Mouse (Mus musculus) midbrain, postnatal 0 days (tissue): Measurements from ENCODE around the gene Camk2d. TPM values are rescaled to one million over a fixed set of nuclear protein-coding genes. Genes with fewer than 3 reads are reported as not detected.

Experiments
- ATAC-seq: fragments of 200-750 bp; cut with Nextera tagmentation; 2 replicates; pipeline ENCODE4 v1.8.0; 2017; ENCODE audit warnings: moderate number of reproducible peaks, mild to moderate bottlenecking, moderate TSS enrichment, moderate library complexity; ENCODE audit not compliant: low FRiP score
- DNase-seq: peaks from one replicate; pipeline ENCODE4 v3.0.0-alpha.2; 2015; ENCODE audit warnings: low spot score
- H3K27ac ChIP-seq: fragments of 300-500 bp; sonication (generic); 2 replicates; pipeline ENCODE4 v1.5.1; 2014; ENCODE audit warnings: low read depth, mild to moderate bottlenecking, low read length, mixed read lengths
- H3K27me3 ChIP-seq: fragments of 300-500 bp; sonication (generic); 2 replicates; pipeline ENCODE4 v1.6.1; 2014; ENCODE audit warnings: low read length, control low read depth, mixed read lengths; ENCODE audit not compliant: insufficient read depth
- H3K36me3 ChIP-seq: fragments of 300-500 bp; sonication (generic); 2 replicates; pipeline ENCODE4 v1.6.1; 2014; ENCODE audit warnings: low read length, control low read depth, mixed read lengths; ENCODE audit not compliant: insufficient read depth
- H3K4me1 ChIP-seq: fragments of 300-500 bp; sonication (generic); 2 replicates; pipeline ENCODE4 v1.6.1; 2014; ENCODE audit warnings: mild to moderate bottlenecking, control low read depth, antibody characterized with exemption, low read length, mixed read lengths; ENCODE audit not compliant: insufficient read depth
- H3K4me2 ChIP-seq: fragments of 300-500 bp; sonication (generic); 2 replicates; pipeline ENCODE4 v1.6.1; 2014; ENCODE audit warnings: low read depth, mild to moderate bottlenecking, low read length, mixed read lengths; ENCODE audit not compliant: poor library complexity, severe bottlenecking
- H3K4me3 ChIP-seq: fragments of 300-500 bp; sonication (generic); 2 replicates; pipeline ENCODE4 v1.5.1; 2014; ENCODE audit warnings: low read depth, mild to moderate bottlenecking, low read length, moderate library complexity
- H3K9ac ChIP-seq: fragments of 300-500 bp; sonication (generic); replicated peaks from 2 replicates; pipeline ENCODE4 v1.6.1; 2014; ENCODE audit warnings: mild to moderate bottlenecking, low read length, moderate library complexity, mixed read lengths; ENCODE audit not compliant: poor library complexity, severe bottlenecking
- H3K9me3 ChIP-seq: fragments of 300-500 bp; sonication (generic); 2 replicates; pipeline ENCODE4 v1.6.1; 2016; ENCODE audit warnings: low read length, control low read depth
- CTCF ChIP-seq: IDR thresholded peaks from 2 replicates; pipeline ENCODE4 v1.5.1; 2016; ENCODE audit warnings: antibody characterized with exemption, mild to moderate bottlenecking
- WGBS: fragments of 180-500 bp; shearing (Covaris S2); extraction: QIAGEN DNeasy Blood & Tissue Kit; methylation state at CpG from one replicate; pipeline ENCODE4 v1.1.7; 2014; 5-methylcytosine and 5-hydroxymethylcytosine counted together
- polyA plus RNA-seq: library from polyadenylated mRNA; unstranded; fragments of >200 nt; fragmentation: Nextera tagmentation; extraction: Ambion mirVana; gene quantifications from 2 replicates; pipeline ENCODE4 v1.2.1, GENCODE M21; 2015
- total RNA-seq: library from RNA; depleted of rRNA; stranded (reverse); fragments of >200 nt; gene quantifications from 2 replicates; pipeline ENCODE4 v1.2.3, GENCODE M21; 2014

The Camk2d gene
- total and polyA plus RNA-seq, 2 experiments from 2014 or later, result 95.8 to 143 TPM

GRCm38 (mm10) chr3:126604656-126605434 is 8.7 kb downstream of the Camk2d start:
- Histone ChIP-seq H3K9ac (no peak overlapping the region), H3K4me2 (no peak overlapping the region), H3K27ac (no peak overlapping the region), H3K27me3 (no peaks in the 10 kb centered on the region), H3K4me1 (no peaks in the 10 kb centered on the region), H3K36me3 (no peaks in the 10 kb centered on the region), H3K4me3 (no peak overlapping the region), H3K9me3 (no peaks in the 10 kb centered on the region)
- 85% methylated on average over 9 of the region's 9 CpGs for WGBS
- ATAC-seq (no peak), DNase-seq (no peak)
- no peak for TF ChIP-seq CTCF

GRCm38 (mm10) chr3:126609310-126609709 is 13.2 kb downstream of the Camk2d start:
- WGBS, result 74% methylated on average over 5 of the region's 5 CpGs
- Histone ChIP-seq H3K9me3 (no peaks in the 10 kb centered on the region), H3K27me3 (no peaks in the 10 kb centered on the region), H3K4me3 (no peak overlapping the region), H3K4me1 (no peaks in the 10 kb centered on the region), H3K36me3 (no peaks in the 10 kb centered on the region), H3K4me2 (no peak overlapping the region), H3K27ac (no peak overlapping the region), H3K9ac (no peak overlapping the region)
- TF ChIP-seq CTCF, result no peak
- ATAC-seq, result no peak
- no peak for DNase-seq

GRCm38 (mm10) chr3:126609795-126610451 is 13.8 kb downstream of the Camk2d start:
- 61% methylated on average over 14 of the region's 14 CpGs for WGBS
- no peak overlapping the region for H3K4me2 ChIP-seq
- ATAC-seq, result peak; percentile 44; the same call in 1 of the 2 replicates
- H3K9me3 ChIP-seq, result no peaks in the 10 kb centered on the region
- no peaks in the 10 kb centered on the region for H3K4me1 ChIP-seq
- no peak overlapping the region for H3K9ac ChIP-seq
- TF ChIP-seq CTCF, result no peak
- H3K27me3 ChIP-seq, result no peaks in the 10 kb centered on the region
- H3K4me3 ChIP-seq, result no peak overlapping the region
- H3K36me3 ChIP-seq, result no peaks in the 10 kb centered on the region
- no peak overlapping the region for H3K27ac ChIP-seq
- peak; percentile 12 for DNase-seq

GRCm38 (mm10) chr3:126611624-126612023 is 15.5 kb downstream of the Camk2d start:
- no peak overlapping the region for H3K4me3 ChIP-seq
- 22% methylated on average over 7 of the region's 7 CpGs for WGBS
- no peak overlapping the region for H3K4me2 ChIP-seq
- no peak for DNase-seq
- no peak for ATAC-seq
- H3K27ac ChIP-seq, result no peak overlapping the region
- no peaks in the 10 kb centered on the region for H3K9me3 ChIP-seq
- no peak overlapping the region for H3K9ac ChIP-seq
- H3K36me3 ChIP-seq, result no peaks in the 10 kb centered on the region
- no peaks in the 10 kb centered on the region for H3K27me3 ChIP-seq
- no peaks in the 10 kb centered on the region; the same call in 1 of the 2 replicates for H3K4me1 ChIP-seq
- no peak for TF ChIP-seq CTCF

- no peaks in the 10 kb centered on the region for H3K27me3 ChIP-seq
- no peak for ATAC-seq
- DNase-seq, result peak; percentile 8
- TF ChIP-seq CTCF, result no peak
- H3K4me3 ChIP-seq, result no peak overlapping the region
- H3K9ac ChIP-seq, result no peak overlapping the region
- H3K4me1 ChIP-seq, result no peaks in the 10 kb centered on the region; the same call in 1 of the 2 replicates
- WGBS, result 41% methylated on average over 4 of the region's 4 CpGs
- H3K27ac ChIP-seq, result no peak overlapping the region
- H3K9me3 ChIP-seq, result no peaks in the 10 kb centered on the region
- H3K36me3 ChIP-seq, result no peaks in the 10 kb centered on the region
- H3K4me2 ChIP-seq, result no peak overlapping the region
Observed at GRCm38 (mm10) chr3:126612748-126613509, 16.8 kb downstream of the Camk2d start.
